Mouse (Mus musculus): ENCODE data around the gene Zfp839. TPM values are rescaled to one million over a fixed set of nuclear protein-coding genes. Genes with fewer than 3 reads are reported as not detected.
A peak's percentile ranks its signal among the peaks of the same experiment; 100 is the strongest.

The Zfp839 gene
- polyA plus RNA-seq, 1 experiment from 2014 or later = 3.2 TPM

GRCm38 (mm10) chr12:110836729-110837128, 13.3 kb upstream of the Zfp839 start:
- H3K27ac ChIP-seq (ENCODE audit: low read depth, low read length) = peak overlapping the region; percentile 74
- DNase-seq (ENCODE audit: low spot score) = no peak
- H3K36me3 ChIP-seq (ENCODE audit: control insufficient read depth, insufficient read depth, low read length) = no peaks in the 10 kb centered on the region
- no peaks in the 10 kb centered on the region for H3K9me3 ChIP-seq (ENCODE audit: control insufficient read depth, low read length)
- no peak for ATAC-seq (ENCODE audit: low FRiP score)
- peaks cover 3% of the 10 kb centered on the region; the same call in 1 of the 2 replicates for H3K4me1 ChIP-seq (replicated peaks; ENCODE audit: control insufficient read depth, insufficient read depth, low read length)
- H3K4me3 ChIP-seq (ENCODE audit: low read depth, low read length) = no peak overlapping the region
- 0 out of 2 replicates have a peak overlapping the region, but pooled peaks have one; percentile 7 for H3K9ac ChIP-seq (ENCODE audit: low read depth, low read length)
- peak overlapping the region; percentile 6; the same call in 1 of the 2 replicates for H3K4me2 ChIP-seq (replicated peaks; ENCODE audit: low read depth, low read length)
- WGBS = 47% methylated on average over 6 of the region's 6 CpGs
- H3K27me3 ChIP-seq (ENCODE audit: control insufficient read depth, insufficient read depth, low read length) = no peaks in the 10 kb centered on the region

- Histone ChIP-seq H3K36me3 (ENCODE audit: control insufficient read depth, insufficient read depth, low read length) (no peaks in the 10 kb centered on the region), H3K4me2 (replicated peaks; ENCODE audit: low read depth, low read length) (peak overlapping the region; percentile 6; the same call in 1 of the 2 replicates), H3K9ac (ENCODE audit: low read depth, low read length) (0 out of 2 replicates have a peak overlapping the region, but pooled peaks have one; percentile 7), H3K4me1 (replicated peaks; ENCODE audit: control insufficient read depth, insufficient read depth, low read length) (peaks cover 3% of the 10 kb centered on the region; the same call in 1 of the 2 replicates), H3K27ac (ENCODE audit: low read depth, low read length) (peak overlapping the region; percentile 74), H3K4me3 (ENCODE audit: low read depth, low read length) (no peak overlapping the region), H3K9me3 (ENCODE audit: control insufficient read depth, low read length) (no peaks in the 10 kb centered on the region), H3K27me3 (ENCODE audit: control insufficient read depth, insufficient read depth, low read length) (no peaks in the 10 kb centered on the region)
- ATAC-seq (ENCODE audit: low FRiP score) = peak; percentile 57; the same call in 1 of the 2 replicates
- DNase-seq (ENCODE audit: low spot score) = peak; percentile 44
- 41% methylated on average over 5 of the region's 5 CpGs for WGBS
Observed at GRCm38 (mm10) chr12:110837192-110837841, 12.7 kb upstream of the Zfp839 start.

GRCm38 (mm10) chr12:110837850-110838249, 12.2 kb upstream of the Zfp839 start:
- Histone ChIP-seq H3K27ac (ENCODE audit: low read depth, low read length) (no peak overlapping the region; the same call in 1 of the 2 replicates), H3K9me3 (ENCODE audit: control insufficient read depth, low read length) (no peaks in the 10 kb centered on the region), H3K36me3 (ENCODE audit: control insufficient read depth, insufficient read depth, low read length) (no peaks in the 10 kb centered on the region), H3K27me3 (ENCODE audit: control insufficient read depth, insufficient read depth, low read length) (no peaks in the 10 kb centered on the region), H3K4me2 (replicated peaks; ENCODE audit: low read depth, low read length) (no peak overlapping the region), H3K4me3 (ENCODE audit: low read depth, low read length) (no peak overlapping the region), H3K4me1 (replicated peaks; ENCODE audit: control insufficient read depth, insufficient read depth, low read length) (peaks cover 3% of the 10 kb centered on the region; the same call in 1 of the 2 replicates), H3K9ac (ENCODE audit: low read depth, low read length) (no peak overlapping the region)
- 85% methylated on average over 8 of the region's 8 CpGs for WGBS
- DNase-seq (ENCODE audit: low spot score) = no peak
- ATAC-seq (ENCODE audit: low FRiP score) = no peak

GRCm38 (mm10) chr12:110840348-110841198, 9.5 kb upstream of the Zfp839 start, which contains the start of gene Mok:
Gene Mok, minus strand, starts transcription at chr12:110840939.
- DNase-seq (ENCODE audit: low spot score) (peak; percentile 99), ATAC-seq (ENCODE audit: low FRiP score) (peak; percentile 81)
- Histone ChIP-seq H3K36me3 (ENCODE audit: control insufficient read depth, insufficient read depth, low read length) (no peaks in the 10 kb centered on the region), H3K9me3 (ENCODE audit: control insufficient read depth, low read length) (no peaks in the 10 kb centered on the region), H3K4me3 (ENCODE audit: low read depth, low read length) (peak within 1 kb of the TSS; percentile 74), H3K4me1 (replicated peaks; ENCODE audit: control insufficient read depth, insufficient read depth, low read length) (peaks cover 6% of the 10 kb centered on the region; the same call in 1 of the 2 replicates), H3K9ac (ENCODE audit: low read depth, low read length) (peak within 1 kb of the TSS; percentile 54), H3K4me2 (replicated peaks; ENCODE audit: low read depth, low read length) (peak within 1 kb of the TSS; percentile 62), H3K27me3 (ENCODE audit: control insufficient read depth, insufficient read depth, low read length) (peaks cover 6% of the 10 kb centered on the region), H3K27ac (ENCODE audit: low read depth, low read length) (no peak within 1 kb of the TSS)
- WGBS = under 1% methylated on average over 71 of the region's 71 CpGs

GRCm38 (mm10) chr12:110841731-110842493, 8.1 kb upstream of the Zfp839 start:
- H3K27ac ChIP-seq (ENCODE audit: low read depth, low read length) = no peak overlapping the region
- DNase-seq (ENCODE audit: low spot score) (no peak), ATAC-seq (ENCODE audit: low FRiP score) (no peak)
- H3K4me1 ChIP-seq (replicated peaks; ENCODE audit: control insufficient read depth, insufficient read depth, low read length) = peaks cover 5% of the 10 kb centered on the region; the same call in 1 of the 2 replicates
- H3K27me3 ChIP-seq (ENCODE audit: control insufficient read depth, insufficient read depth, low read length) = peaks cover 6% of the 10 kb centered on the region
- H3K4me2 ChIP-seq (replicated peaks; ENCODE audit: low read depth, low read length) = no peak overlapping the region
- no peak overlapping the region for H3K4me3 ChIP-seq (ENCODE audit: low read depth, low read length)
- 67% methylated on average over 5 of the region's 5 CpGs for whole genome bisulfite sequencing
- H3K9me3 ChIP-seq (ENCODE audit: control insufficient read depth, low read length) = no peaks in the 10 kb centered on the region
- H3K36me3 ChIP-seq (ENCODE audit: control insufficient read depth, insufficient read depth, low read length) = no peaks in the 10 kb centered on the region
- no peak overlapping the region for H3K9ac ChIP-seq (ENCODE audit: low read depth, low read length)

- ATAC-seq (ENCODE audit: low FRiP score) = no peak
Observed at GRCm38 (mm10) chr12:110843194-110844048, 6.6 kb upstream of the Zfp839 start.

GRCm38 (mm10) chr12:110844227-110845130, 5.6 kb upstream of the Zfp839 start:
- 1% methylated on average over 42 of the region's 42 CpGs for WGBS

More at GRCm38 (mm10) chr12:110843194-110844048, 6.6 kb upstream of the Zfp839 start:
- Histone ChIP-seq H3K27me3 (ENCODE audit: control insufficient read depth, insufficient read depth, low read length) (peaks cover 6% of the 10 kb centered on the region), H3K4me3 (ENCODE audit: low read depth, low read length) (peak overlapping the region; percentile 45), H3K4me1 (replicated peaks; ENCODE audit: control insufficient read depth, insufficient read depth, low read length) (peaks cover 2% of the 10 kb centered on the region; the same call in 1 of the 2 replicates), H3K36me3 (ENCODE audit: control insufficient read depth, insufficient read depth, low read length) (no peaks in the 10 kb centered on the region), H3K9me3 (ENCODE audit: control insufficient read depth, low read length) (no peaks in the 10 kb centered on the region), H3K4me2 (replicated peaks; ENCODE audit: low read depth, low read length) (peak overlapping the region; percentile 60), H3K27ac (ENCODE audit: low read depth, low read length) (no peak overlapping the region), H3K9ac (ENCODE audit: low read depth, low read length) (peak overlapping the region; percentile 40; the same call in 1 of the 2 replicates)
- 19% methylated on average over 32 of the region's 32 CpGs for WGBS
- peak; percentile 90 for DNase-seq (ENCODE audit: low spot score)

More at GRCm38 (mm10) chr12:110844227-110845130, 5.6 kb upstream of the Zfp839 start:
- H3K27ac ChIP-seq (ENCODE audit: low read depth, low read length) = no peak overlapping the region
- peak; percentile 54 for DNase-seq (ENCODE audit: low spot score)
- peak overlapping the region; percentile 60 for H3K4me2 ChIP-seq (replicated peaks; ENCODE audit: low read depth, low read length)
- H3K9me3 ChIP-seq (ENCODE audit: control insufficient read depth, low read length) = no peaks in the 10 kb centered on the region
- peak overlapping the region; percentile 45 for H3K4me3 ChIP-seq (ENCODE audit: low read depth, low read length)
- peak overlapping the region; percentile 40; the same call in 1 of the 2 replicates for H3K9ac ChIP-seq (ENCODE audit: low read depth, low read length)
- 0 out of 2 replicates have a peak, but pooled peaks cover 2% of the 10 kb centered on the region for H3K4me1 ChIP-seq (replicated peaks; ENCODE audit: control insufficient read depth, insufficient read depth, low read length)
- ATAC-seq (ENCODE audit: low FRiP score) = 0 out of 2 replicates have a peak, but pooled peaks have one; percentile 2
- no peaks in the 10 kb centered on the region for H3K36me3 ChIP-seq (ENCODE audit: control insufficient read depth, insufficient read depth, low read length)
- peaks cover 6% of the 10 kb centered on the region for H3K27me3 ChIP-seq (ENCODE audit: control insufficient read depth, insufficient read depth, low read length)
